Mouse (Mus musculus): ENCODE data around the gene Irf7.
"Not testable (repeated sequence)": the region's sequence is repeated elsewhere in the genome, so short reads cannot be mapped to it uniquely, and the experiment has no call there.

Irf7 gene

DNA sequence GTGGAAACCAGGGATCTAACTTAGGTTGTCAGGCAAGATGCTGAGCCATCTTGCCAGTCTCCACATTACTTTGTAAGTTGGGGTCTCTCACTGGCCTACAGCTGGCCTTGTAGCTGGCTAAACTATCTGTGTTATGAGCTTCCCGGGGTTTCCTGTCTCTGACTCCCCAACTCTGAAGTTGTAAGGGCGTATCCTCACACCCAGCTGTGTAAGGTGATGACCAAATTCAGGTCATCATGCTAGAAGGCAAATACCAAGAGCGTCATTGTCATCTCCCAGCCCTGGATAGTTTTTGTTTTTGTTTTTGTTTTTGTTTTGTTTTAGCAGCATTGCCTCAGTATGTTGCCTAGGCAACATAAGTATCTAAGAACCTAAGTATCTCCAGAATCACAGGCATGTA, 4.3 kb upstream of the Irf7 start:
- DNase-seq, result no peak

DNA sequence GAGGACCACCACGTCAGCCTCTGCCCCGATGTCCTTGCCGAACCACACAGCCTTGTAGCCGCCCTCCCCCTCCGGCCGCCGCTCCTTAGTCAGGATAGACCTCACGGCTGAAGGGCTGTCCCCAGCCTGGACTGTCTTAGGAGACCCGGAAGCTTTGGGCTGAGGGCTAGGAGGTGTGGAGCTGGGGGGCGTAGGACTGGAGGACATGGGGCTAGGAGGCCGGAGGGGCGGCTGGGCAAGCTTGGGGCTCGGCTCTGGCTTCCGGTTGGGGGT, 2.9 kb upstream of the Irf7 start:
- no peak for DNase-seq

DNA sequence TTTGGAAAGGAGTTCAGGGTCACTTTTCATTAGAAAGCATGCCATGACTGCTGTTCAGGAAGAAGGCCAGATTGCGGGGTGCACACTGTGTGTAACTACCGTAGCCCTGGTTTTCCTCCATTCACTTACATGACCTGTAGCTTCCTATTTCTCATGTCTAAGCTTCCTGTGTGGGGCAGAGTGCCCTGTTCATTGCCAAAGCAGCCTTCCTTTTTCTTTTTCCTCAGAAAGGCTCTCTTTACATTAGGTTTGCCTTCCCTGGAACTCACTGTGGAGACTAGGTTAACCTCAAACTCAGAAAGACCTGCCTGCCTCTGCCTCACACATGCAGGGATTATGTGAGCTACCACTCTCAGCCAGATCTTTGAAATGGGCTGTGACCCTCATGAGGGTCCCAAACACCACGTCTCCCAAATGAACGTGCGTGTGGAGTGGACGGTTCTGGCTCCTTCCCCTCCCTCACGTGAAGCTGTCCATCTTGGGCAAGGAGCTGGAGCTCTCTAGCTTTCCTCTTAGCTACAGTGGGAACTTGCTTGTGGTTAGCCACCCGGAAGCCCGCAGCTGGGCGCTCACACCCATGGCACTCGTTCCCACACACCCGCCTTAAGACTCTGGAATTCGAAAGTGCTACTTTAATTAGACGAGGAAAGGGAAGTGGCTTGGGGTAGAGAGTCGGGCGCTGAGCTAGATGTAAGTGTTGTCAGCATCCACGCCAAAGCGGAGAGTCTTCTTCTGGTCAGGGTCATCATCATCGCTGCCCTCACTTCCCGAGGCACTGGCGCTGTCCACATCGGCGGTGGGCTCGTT, 2.4 kb upstream of the Irf7 start:
- no peak for DNase-seq

DNA sequence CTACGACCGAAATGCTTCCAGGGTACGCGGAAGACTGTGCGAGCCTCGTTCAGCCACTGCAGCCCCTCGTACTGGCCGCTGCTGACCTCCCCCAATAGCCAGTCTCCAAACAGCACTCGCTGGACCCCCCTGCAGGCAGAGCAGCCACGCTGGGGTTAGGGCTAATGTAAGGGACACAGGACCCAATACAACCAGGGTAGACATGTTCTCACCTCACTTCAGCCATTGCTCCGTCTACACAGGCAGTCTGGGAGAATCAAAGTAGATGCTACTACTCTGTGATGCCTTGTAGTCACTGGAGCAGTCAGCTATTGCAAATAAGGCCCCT, 906 bp downstream of the Irf7 start:
- no peak for DNase-seq

DNA sequence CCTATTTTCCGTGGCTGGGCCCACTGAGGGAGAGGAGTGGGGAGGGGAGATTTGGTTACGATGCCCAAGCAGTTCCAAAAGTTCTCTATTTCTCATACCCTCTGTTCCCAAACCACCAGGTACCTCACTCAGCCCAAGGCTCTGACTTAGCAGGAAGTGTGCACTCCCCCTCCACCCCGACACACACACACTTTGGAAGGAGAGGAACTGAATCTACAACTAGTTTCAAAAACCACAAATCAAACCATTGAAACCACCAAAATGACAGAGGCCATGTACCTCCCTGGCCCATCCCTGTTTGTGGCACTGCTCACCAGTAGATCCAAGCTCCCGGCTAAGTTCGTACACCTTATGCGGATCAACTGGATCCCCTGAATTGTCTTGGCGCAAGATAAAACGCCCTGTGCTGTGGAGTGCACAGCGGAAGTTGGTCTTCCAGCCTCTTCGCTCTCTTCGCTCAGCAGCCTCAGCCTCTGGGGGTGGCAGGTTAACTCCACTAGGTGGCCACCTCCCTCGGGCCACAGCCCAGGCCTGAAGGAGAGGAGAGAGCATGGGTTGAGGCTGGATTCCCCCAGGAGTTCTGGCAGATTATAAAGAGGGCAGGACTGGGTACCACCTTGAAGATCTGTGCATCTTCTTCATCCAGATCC, 1.4 kb downstream of the Irf7 start:
- peak; percentile 23 to 42 for DNase-seq

DNA sequence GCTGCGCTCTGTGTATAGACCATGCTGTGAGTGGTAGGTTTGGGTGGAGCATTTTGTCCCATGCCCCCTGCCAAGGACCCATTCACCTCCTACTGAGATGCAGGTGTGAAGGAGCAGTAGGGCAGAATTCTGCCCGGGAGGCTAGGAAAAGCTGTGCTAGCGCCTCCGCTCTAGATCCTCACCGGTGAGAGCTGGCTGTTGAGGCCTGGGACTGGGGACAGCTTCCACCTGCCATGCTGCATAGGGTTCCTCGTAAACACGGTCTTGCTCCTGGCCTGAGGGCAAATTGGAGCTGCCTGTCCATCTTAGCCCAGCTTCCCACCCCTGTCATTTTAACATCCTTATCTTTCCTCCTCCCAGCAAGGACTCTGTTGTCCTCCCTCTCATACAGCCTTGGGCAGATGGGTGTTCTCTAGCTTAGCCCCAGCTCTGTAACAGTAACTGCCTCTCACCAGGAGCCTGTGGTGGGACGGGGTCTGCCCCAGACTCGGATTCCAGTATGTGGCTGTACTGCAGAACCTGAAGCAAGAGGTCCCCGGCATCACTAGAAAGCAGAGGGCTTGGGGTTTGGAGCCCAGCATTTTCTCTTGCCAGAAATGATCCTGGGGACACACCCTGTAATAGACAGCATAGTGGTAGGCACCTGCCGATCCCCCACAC, 2.1 kb downstream of the Irf7 start:
- DNase-seq, result no peak

DNA sequence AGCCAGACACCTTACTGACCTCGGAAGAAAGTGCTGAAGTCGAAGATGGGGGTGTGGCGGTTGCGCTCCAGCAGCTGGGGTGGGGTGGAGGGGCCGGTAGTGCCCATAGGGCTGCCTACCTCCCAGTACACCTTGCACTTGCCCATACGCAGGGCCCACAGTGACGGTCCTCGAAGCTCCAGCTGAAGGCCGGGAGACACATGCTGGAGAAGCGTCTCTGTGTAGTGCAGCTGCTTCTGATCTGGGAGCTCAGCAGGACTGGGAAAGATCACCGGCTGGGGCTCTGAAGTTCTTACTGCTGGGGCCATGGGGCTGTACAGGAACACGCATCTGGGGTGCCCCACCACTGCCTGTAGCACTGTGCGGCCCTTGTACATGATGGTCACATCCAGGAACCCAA, 2.6 kb downstream of the Irf7 start:
- DNase-seq, result no peak

DNA sequence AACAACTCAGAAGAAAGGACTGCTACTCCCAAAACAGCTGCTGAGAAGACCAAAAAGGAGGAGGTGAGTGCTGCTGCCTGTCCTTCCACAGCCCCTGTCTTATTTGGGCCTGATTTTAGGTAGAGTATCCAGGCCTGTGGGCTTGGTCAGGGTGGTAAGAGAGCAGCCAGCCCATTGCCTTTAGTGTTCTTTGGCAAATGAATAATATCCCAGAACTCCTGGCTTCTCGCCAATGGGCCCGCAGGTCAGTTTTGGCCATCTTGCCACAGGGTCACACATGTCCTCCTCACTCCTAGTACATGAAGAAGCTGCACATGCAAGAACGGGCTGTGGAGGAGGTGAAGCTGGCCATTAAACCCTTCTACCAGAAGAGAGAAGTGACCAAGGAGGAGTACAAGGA, 4.8 kb downstream of the Irf7 start:
- no peak for DNase-seq

DNA sequence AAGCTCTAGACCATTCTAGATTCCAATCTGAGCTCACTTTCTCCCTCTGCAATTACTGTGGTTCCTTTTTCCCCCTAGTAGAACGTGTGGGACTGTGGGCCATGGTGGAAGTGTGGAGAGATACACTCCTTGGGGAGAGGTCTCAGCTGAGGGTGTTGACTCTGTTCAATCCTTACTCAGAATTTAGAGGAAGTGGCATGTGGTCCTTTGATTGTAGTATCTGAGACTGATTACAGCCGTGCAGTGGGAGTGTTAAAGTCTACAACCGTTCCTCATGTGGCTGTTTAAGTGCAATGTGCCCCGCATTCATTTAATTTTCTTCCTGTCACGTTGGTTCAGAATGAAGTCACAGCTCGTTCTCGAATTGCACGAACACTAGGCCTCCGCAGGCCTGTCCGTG, 10.1 kb downstream of the Irf7 start:
- no peak for DNase-seq

DNA sequence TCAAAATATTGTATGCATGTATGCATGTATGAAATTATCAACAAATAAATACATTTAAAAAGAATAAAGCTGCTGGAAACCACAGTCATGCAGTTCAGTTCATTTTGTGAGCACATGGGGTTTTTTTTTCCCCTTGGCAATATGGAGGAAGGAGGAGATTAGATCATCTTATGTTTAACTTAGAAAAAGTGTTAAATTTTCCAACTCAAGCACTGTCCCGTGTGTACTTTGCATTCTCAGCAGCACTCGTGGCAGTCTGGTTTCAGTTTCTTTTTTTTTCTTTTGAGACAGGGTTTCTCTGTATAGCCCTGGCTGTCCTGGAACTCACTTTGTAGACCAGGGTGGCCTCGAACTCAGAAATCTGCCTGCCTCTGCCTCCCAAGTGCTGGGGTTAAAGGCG, 15.8 kb downstream of the Irf7 start:
- not testable (repeated sequence) for DNase-seq

DNA sequence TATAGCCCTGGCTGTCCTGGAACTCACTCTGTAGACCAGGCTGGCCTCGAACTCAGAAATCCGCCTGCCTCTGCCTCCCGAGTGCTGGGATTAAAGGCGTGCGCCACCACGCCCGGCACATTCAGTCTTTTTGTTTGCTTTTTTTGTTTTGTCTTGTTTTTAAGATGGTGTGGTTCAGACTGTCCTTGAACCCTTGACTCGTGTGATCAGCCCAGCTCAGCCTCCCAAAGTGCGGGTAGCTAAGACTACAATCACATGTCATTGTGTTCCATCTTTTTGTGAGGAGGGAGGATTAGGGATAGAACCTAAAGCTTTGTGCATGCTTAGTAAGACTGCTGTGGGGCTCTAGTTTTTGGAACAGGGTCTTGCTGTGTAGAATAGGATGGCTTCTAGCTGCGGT, 34.7 kb downstream of the Irf7 start:
- no peak for DNase-seq

DNA sequence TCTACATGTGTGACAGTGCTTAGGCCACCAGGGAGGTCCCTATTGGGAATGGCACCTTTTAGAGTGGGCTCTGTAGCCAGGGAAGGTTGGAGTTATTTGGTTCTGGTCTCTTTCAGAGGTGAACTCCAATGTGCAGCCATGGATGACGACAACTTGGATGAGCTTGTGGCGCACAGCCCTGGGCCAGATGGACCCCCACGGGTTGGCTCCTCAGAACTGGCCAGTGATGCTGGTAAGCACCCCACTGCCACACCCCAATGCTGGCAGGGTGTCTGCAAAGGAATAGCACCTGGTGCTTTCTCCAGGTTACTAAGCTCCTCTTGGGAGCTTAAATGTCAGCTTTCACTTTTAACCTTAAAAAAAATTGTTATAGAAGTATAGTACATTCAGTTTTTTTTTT, 35.2 kb downstream of the Irf7 start:
- DNase-seq, result no peak

DNA sequence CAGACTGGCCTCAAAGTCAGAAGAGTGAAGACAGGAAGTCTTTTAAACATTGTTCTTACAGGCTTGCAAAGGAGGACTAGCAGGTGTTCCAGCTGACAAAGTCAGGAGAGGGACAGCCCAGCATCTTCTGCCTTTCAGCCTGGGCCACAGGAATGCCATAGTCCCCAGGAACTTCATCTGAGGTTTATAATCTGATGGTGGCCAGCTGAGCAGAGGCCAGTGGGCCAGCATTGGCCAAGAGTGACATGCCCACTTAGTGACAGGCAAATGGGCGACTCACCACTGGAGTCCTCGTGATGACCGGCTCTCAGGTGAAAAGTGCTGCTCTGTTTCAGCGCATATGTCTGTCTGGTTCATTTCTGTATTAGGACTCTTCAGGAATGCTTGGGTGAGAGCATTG, 35.7 kb downstream of the Irf7 start:
- no peak for DNase-seq

DNA sequence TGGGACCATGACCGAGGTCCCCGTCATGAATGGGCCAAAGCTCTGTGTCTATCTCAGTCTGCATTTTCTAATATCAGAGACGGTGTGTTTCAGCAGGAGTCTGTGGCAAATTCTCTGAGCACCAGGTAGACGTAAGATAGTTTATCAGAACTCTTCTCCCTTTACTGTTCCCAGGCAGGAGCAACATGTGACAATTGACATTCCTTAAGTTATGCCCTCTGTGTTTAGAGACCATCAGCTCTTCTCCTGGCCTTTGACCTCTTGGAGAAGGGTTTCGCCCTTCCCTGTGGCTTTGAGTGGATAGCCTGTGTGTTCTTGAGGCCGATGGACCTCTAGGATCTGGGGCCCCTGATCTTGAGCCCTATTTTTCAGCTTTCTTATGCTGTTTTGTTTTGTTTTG, 36.6 kb downstream of the Irf7 start:
- DNase-seq, result no peak

DNA sequence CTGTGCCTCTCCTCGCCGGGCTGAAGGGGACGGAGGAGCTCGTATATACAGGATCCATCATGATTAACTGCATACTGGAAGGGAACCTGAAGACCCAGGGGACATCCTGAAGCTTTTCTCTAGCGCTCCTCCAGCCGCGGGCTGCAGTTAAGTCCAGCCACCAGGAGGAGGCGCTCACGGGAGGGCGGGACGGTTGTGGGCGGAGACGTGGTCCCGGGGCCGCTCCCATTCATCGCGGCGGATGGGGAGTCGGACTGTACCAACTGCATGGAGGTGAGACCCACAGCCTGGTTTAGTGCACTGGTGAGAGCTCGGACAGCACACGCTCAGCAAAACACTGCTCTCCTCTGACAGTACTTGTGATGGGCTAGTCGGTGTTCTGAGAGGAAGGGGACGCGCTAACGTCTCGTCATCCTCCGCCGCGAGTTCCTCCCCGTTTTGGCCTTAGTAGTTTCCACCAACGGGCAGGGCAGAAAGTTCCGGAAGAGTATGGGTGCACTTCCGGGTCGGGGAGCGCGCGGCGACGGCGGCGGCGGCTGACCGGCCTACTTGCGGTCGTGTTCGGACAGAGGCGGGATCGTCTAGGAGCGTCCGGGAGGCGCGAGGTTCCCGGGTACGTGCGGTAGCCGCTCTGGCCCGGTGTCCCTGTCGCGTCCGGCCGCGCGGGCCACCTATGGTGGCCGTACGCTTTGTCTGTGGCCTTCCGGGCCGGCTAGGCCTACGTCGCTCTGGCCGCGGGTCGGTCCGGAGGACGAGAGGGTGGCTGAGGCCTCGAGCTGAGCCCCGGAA, 37.8 kb downstream of the Irf7 start, which contains the start of gene Phrf1:
TSS of gene Phrf1 (plus strand) at position 506 of the 789 bp plus-strand sequence.
- peak; percentile 85 to 88 for DNase-seq

DNA sequence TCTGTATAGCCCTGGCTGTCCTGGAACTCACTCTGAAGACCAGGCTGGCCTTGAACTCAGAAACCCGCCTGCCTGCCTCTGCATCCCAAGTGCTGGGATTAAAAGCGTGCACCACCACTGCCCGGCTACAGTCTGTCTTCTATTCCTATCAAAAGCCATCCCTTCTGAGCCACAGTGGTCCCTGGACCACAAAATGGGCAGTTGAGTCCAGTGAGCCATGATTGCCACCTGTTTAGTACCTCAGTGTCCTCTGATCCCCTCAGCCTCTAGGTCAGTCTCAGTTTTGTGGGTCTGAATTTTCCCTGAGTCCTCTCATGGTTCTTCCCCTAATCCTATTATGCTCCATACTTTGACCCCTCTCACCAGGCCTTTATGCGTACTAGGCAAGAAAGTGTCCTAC, 38.5 kb downstream of the Irf7 start:
- no peak for DNase-seq

DNA sequence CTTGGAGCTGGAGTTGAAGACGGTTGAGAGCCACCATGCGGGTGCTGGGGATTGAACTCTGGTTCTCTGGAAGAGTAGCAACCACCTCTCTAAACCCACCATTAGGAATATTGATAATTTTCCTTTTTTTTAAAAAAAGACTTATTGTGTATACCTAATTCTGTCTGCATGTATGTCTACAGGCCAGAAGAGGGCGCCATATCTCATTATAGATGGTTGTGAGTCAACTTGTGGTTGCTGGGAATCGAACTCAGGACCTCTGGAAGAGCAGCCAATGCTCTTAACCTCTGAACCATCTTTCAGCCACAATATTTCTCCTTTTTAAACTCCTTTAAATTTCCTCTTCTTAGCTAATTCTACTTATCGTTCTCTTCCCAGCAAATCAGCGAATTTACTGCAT, 39.7 kb downstream of the Irf7 start:
- DNase-seq, result no peak

DNA sequence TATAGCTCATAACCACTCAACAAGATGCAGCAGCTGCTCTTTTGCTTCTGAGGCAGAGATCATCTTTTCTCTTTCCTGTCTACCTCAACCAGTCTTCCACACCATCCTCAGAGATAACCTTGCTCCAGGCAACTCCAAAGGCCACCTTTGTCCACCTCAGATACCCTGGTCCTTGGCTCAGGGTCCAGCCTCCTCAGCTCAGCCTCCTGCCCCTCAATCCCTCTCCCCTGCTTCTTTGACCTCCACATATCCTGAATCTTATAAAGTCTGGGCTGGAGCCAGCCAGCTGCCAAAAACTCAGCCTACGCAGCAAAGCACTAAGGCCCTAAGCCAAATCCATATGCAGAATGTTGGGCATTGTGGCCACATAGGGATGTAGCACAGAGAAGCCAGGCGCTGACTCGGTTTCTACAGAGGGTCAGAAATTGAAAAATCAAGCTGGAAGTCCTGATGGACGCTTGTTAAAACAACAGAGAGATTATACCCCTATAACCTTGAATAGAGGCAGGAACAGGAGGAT, 43.5 kb downstream of the Irf7 start:
- DNase-seq, result no peak

DNA sequence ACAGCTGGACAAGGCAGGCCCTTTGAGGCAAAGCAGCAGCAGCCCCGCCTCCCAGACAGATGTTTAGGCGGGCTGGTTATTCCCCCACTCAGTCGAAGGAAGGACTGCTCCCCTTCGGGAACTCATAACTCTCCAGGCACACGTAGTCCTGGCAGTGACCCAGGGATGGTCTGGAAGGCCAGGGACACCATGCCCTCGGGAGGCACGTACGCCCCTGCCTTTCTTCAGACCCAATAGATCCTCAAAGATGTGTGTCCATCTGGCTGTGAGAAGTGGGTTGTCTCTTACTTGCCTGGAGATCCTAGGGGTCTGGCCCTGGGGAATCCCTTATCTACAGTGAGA, 44.2 kb downstream of the Irf7 start:
- DNase-seq, result no peak

DNA sequence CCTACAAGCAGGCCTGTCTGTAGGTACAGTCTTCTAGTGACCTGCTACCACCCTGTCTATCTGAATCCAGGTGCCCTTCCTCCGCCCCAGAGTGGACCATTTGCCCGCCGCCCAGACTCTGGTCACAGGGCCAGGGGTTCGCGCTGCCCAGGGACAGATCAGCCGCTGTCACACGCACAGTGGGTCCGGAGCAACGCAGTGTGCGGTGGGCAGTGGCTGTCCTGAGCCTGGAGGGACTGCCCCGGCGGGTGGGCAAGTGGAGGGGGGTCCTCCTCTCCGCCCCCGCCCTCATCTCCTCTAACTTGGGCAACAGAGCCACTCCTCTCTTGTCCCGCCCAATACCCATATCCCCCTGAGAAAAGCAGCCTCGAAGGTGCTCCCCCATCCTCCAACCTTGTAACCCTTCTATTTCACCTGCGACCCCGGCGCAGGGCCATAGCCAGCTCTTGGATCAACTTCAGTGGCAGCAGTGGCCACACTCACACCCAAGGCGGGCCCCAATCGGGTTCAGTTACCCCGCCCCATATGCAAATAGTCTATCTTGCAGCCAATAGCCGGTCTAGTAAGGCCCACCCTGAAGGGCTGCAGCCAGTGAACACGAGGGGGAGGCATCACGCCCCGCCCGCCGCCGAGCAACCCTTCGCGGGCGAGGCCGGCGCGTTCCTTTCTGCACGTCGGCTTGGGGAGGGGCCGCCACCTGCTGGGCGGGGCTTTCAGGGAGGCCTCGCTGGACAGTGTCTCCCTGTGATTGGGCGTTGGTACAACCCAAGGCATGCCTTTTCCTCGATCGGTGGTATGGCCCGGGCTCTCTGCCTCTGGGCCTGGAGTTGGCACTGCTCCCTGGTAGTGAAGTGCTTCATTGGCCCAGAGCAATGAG, 44.8 kb downstream of the Irf7 start:
- peak; percentile 97 to 98 for DNase-seq

DNA sequence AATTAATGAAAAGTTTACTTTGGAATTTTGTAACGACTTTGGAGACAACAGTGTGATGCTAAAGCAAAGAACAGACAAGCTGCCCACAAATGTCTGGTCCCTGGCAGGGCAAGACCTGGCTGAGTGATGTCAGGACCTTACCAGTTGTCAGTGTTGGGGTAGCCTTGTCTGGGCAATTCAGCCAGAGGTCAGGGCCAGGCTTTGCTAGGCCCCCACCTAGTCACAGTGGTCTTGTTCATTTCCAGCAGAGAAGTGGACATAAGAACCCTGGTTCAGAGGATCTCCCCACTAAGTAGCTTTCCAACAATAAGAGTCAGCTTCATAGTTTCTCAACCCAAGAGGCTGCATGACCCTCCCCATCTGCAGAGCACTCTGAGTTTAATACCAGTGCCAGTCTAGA, 45.9 kb downstream of the Irf7 start:
- DNase-seq, result no peak

DNA sequence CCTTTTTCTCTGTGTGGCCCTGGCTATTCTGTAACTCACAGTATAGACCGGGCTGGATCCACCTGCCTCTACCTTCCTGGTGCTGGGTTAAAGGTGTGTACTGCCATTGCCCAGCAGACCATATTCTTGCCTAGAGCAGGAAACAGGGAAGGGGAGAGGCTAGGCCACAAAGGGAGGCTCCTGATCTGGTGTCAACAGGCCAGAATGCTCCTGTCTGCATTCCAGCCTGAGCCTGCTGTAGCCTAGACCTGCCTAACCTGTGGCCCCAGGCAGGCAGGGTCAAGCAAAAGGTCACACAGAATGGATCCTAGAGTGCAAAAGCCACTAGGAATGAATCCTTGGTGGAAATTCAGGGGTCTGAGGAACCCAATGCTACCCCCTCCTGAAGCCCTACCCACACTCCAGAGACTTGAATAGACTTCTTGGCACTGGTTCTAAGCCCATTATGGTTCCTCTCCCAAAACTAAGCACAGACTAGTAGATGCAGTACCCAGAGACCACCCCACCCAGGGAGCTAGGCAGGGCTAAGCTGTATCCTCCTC, 46.7 kb downstream of the Irf7 start:
- DNase-seq, result no peak
